Mouse (Mus musculus) ES-CJ7 (cell line): ENCODE data around the gene Hoxa13.

Experiments
- DNase-seq: peaks from one replicate; pipeline ENCODE4 v3.0.0; 2011; ENCODE audit warnings: low read depth, low spot score

The Hoxa13 gene

GRCm38 (mm10) chr6:52252016-52252774 lies 8.5 kb downstream of the Hoxa13 start:
- peak; percentile 41 for DNase-seq

GRCm38 (mm10) chr6:52251177-52251879 lies 9.4 kb downstream of the Hoxa13 start:
- peak; percentile 4 for DNase-seq

GRCm38 (mm10) chr6:52249826-52250225 lies 10.9 kb downstream of the Hoxa13 start:
- DNase-seq, result peak; percentile 36

- peak; percentile 67 for DNase-seq
Observed at GRCm38 (mm10) chr6:52249415-52249738, 11.3 kb downstream of the Hoxa13 start.

GRCm38 (mm10) chr6:52248638-52249414 lies 11.9 kb downstream of the Hoxa13 start:
- peak; percentile 52 for DNase-seq

GRCm38 (mm10) chr6:52247766-52248637 lies 12.7 kb downstream of the Hoxa13 start:
- peak; percentile 59 for DNase-seq

- peak; percentile 25 for DNase-seq
Observed at GRCm38 (mm10) chr6:52246916-52247315, 13.8 kb downstream of the Hoxa13 start.

GRCm38 (mm10) chr6:52246403-52246803 lies 14.3 kb downstream of the Hoxa13 start:
- DNase-seq, result peak; percentile 64

GRCm38 (mm10) chr6:52245757-52246142 lies 14.9 kb downstream of the Hoxa13 start, which contains the start of gene Hoxa11:
Gene Hoxa11, minus strand, starts transcription at chr6:52245810.
- peak; percentile 69 for DNase-seq

- no peak for DNase-seq
Observed at GRCm38 (mm10) chr6:52245040-52245756, 15.5 kb downstream of the Hoxa13 start.

GRCm38 (mm10) chr6:52244471-52245039 lies 16.1 kb downstream of the Hoxa13 start:
- peak; percentile 34 for DNase-seq

GRCm38 (mm10) chr6:52243681-52244121 lies 17.0 kb downstream of the Hoxa13 start:
- peak; percentile 71 for DNase-seq

- DNase-seq, result peak; percentile 73
Observed at GRCm38 (mm10) chr6:52242801-52243332, 17.8 kb downstream of the Hoxa13 start.

- no peak for DNase-seq
Observed at GRCm38 (mm10) chr6:52241001-52241621, 19.6 kb downstream of the Hoxa13 start.

- peak; percentile 90 for DNase-seq
Observed at GRCm38 (mm10) chr6:52240389-52241000, 20.2 kb downstream of the Hoxa13 start, which contains the start of gene Hoxa10. Gene Hoxa10, minus strand, starts transcription at chr6:52240854.

- DNase-seq, result no peak
Observed at GRCm38 (mm10) chr6:52239625-52240388, 20.9 kb downstream of the Hoxa13 start.

- no peak for DNase-seq
Observed at GRCm38 (mm10) chr6:52238976-52239375, 21.7 kb downstream of the Hoxa13 start.

GRCm38 (mm10) chr6:52238155-52238545 lies 22.5 kb downstream of the Hoxa13 start:
- DNase-seq, result no peak
